Mouse (Mus musculus) heart, embryonic 10.5 days (tissue): ENCODE measurements around the gene Tcf7l2. TPM values are rescaled to one million over a fixed set of nuclear protein-coding genes. Genes with fewer than 3 reads are reported as not detected.
A peak's percentile ranks its signal among the peaks of the same experiment; 100 is the strongest.

Source experiments
- DNase-seq: peaks from one replicate; pipeline ENCODE4 v3.0.0-alpha.2; 2017; ENCODE audit warnings: low spot score
- H3K27ac ChIP-seq: fragments of 300-500 bp; sonication (generic); 2 replicates; pipeline ENCODE4 v1.5.1; 2016; ENCODE audit warnings: mild to moderate bottlenecking
- H3K27me3 ChIP-seq: fragments of 300-500 bp; sonication (generic); 2 replicates; pipeline ENCODE4 v1.6.1; 2016; ENCODE audit warnings: mild to moderate bottlenecking; ENCODE audit not compliant: poor library complexity, insufficient read depth, severe bottlenecking
- H3K36me3 ChIP-seq: fragments of 300-500 bp; sonication (generic); 2 replicates; pipeline ENCODE4 v1.6.1; 2016; ENCODE audit warnings: mild to moderate bottlenecking, moderate library complexity
- H3K4me1 ChIP-seq: fragments of 300-500 bp; sonication (generic); 2 replicates; pipeline ENCODE4 v1.6.1; 2016; ENCODE audit warnings: mild to moderate bottlenecking
- H3K4me3 ChIP-seq: fragments of 300-500 bp; sonication (generic); 2 replicates; pipeline ENCODE4 v1.5.1; 2016; ENCODE audit warnings: mild to moderate bottlenecking, moderate library complexity
- H3K9me3 ChIP-seq: fragments of 300-500 bp; sonication (generic); 2 replicates; pipeline ENCODE4 v1.6.1; 2016; ENCODE audit warnings: mild to moderate bottlenecking, moderate library complexity
- WGBS: fragments of 180-500 bp; shearing (Covaris S2); methylation state at CpG from one replicate; pipeline ENCODE4 v1.1.7; 2016; 5-methylcytosine and 5-hydroxymethylcytosine counted together
- polyA plus RNA-seq: library from polyadenylated mRNA; unstranded; fragments of >200 nt; fragmentation: Nextera tagmentation; extraction: Ambion mirVana; gene quantifications from 2 replicates; pipeline ENCODE4 v1.2.1, GENCODE M21; 2016

Tcf7l2 gene
- polyA plus RNA-seq, 1 experiment from 2014 or later: 61.8 TPM

DNA sequence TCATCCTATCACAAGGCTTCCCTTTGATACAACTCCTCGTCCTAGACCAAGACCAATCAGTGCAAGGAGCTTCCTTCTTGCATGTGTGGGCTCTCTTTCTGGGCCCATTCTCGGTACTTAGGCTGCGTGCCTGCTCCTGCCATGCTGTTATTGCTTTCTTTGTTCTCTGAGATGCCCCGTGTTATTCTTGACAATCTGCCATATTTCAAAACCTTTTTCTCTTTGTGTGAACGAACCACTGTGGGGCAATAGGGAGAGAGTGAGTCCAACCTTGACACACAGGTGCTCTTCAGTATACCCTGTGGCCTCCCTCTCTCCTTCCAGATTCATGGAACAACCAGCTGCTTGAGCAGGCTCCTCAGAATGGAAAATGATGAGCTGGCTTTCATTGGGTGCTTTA is 30.8 kb upstream of the Tcf7l2 start:
- WGBS: 82% methylated on average over 5 of the region's 5 CpGs
- Histone ChIP-seq H3K27me3 (no peaks in the 10 kb centered on the region; the same call in 1 of the 2 replicates), H3K27ac (no peak overlapping the region), H3K36me3 (no peaks in the 10 kb centered on the region), H3K9me3 (no peaks in the 10 kb centered on the region), H3K4me3 (no peak overlapping the region), H3K4me1 (peaks cover 13% of the 10 kb centered on the region; the same call in 1 of the 2 replicates)
- no peak for DNase-seq

DNA sequence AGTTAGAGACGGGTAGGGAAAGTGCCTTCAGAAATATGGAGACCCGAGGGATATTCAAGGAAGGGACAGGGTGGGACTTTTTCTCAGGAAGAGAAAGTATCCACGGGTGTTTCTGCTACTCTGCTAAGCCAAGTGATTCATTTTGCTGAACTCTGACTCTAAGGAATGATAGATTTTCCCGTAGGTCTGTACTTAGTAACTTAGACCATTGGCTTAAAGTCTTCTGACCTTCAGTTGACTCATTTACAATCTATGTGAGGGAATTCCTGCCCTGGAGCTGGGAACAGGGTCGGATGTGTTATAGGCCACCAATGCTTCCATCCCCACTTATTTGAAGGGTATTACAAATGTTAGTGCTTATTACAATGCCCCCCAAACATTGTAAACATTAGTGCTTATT is 29.9 kb upstream of the Tcf7l2 start:
- no peak overlapping the region for H3K27ac ChIP-seq
- H3K4me3 ChIP-seq: no peak overlapping the region
- peaks cover 13% of the 10 kb centered on the region; the same call in 1 of the 2 replicates for H3K4me1 ChIP-seq
- WGBS: 74% methylated on average over 5 of the region's 5 CpGs
- H3K36me3 ChIP-seq: no peaks in the 10 kb centered on the region
- no peaks in the 10 kb centered on the region; the same call in 1 of the 2 replicates for H3K27me3 ChIP-seq
- H3K9me3 ChIP-seq: no peaks in the 10 kb centered on the region
- no peak for DNase-seq

GRCm38 (mm10) chr19:55712678-55713077 is 28.9 kb upstream of the Tcf7l2 start:
- Histone ChIP-seq H3K36me3 (no peaks in the 10 kb centered on the region), H3K27ac (no peak overlapping the region), H3K4me3 (no peak overlapping the region), H3K4me1 (peaks cover 13% of the 10 kb centered on the region; the same call in 1 of the 2 replicates), H3K9me3 (no peaks in the 10 kb centered on the region), H3K27me3 (no peaks in the 10 kb centered on the region)
- DNase-seq: no peak
- WGBS: 67% methylated on average over 2 of the region's 2 CpGs

GRCm38 (mm10) chr19:55714015-55714414 is 27.6 kb upstream of the Tcf7l2 start:
- Histone ChIP-seq H3K27me3 (no peaks in the 10 kb centered on the region), H3K9me3 (no peaks in the 10 kb centered on the region), H3K4me3 (no peak overlapping the region), H3K36me3 (no peaks in the 10 kb centered on the region), H3K27ac (no peak overlapping the region), H3K4me1 (peaks cover 13% of the 10 kb centered on the region; the same call in 1 of the 2 replicates)
- DNase-seq: no peak
- 67% methylated on average over 4 of the region's 4 CpGs for WGBS

DNA sequence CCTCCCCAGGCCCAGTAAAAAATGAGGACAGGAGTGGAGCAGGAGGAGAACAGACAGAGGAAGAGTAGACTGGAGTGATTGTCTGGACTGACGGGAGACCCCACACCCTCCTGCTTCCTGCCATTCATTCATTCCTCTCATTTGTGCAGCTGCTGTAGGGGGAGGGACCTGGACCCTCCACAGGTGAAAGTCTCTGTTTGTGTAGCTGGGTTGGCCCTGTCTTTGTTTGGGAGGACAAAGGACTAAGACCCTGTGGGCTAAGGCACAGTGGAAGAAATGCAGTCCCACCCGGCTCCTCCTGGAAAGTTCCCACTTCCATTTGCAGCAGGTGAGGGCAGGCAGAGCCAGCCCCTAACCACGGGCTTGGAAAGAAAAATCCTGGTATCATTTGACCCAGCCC is 27.0 kb upstream of the Tcf7l2 start:
- Histone ChIP-seq H3K4me3 (no peak overlapping the region), H3K27ac (no peak overlapping the region), H3K9me3 (no peaks in the 10 kb centered on the region), H3K27me3 (no peaks in the 10 kb centered on the region), H3K36me3 (no peaks in the 10 kb centered on the region), H3K4me1 (peaks cover 13% of the 10 kb centered on the region; the same call in 1 of the 2 replicates)
- no peak for DNase-seq
- 54% methylated on average over 3 of the region's 3 CpGs for WGBS

GRCm38 (mm10) chr19:55719083-55719482 is 22.5 kb upstream of the Tcf7l2 start:
- Histone ChIP-seq H3K27ac (no peak overlapping the region), H3K36me3 (no peaks in the 10 kb centered on the region), H3K4me1 (peaks cover 26% of the 10 kb centered on the region), H3K9me3 (no peaks in the 10 kb centered on the region), H3K27me3 (no peaks in the 10 kb centered on the region), H3K4me3 (no peak overlapping the region)
- no peak for DNase-seq
- 67% methylated on average over 6 of the region's 6 CpGs for WGBS

- WGBS: 78% methylated on average over 20 of the region's 20 CpGs
- Histone ChIP-seq H3K9me3 (no peaks in the 10 kb centered on the region), H3K27me3 (no peaks in the 10 kb centered on the region), H3K4me1 (peaks cover 20% of the 10 kb centered on the region), H3K36me3 (no peaks in the 10 kb centered on the region), H3K27ac (no peak overlapping the region), H3K4me3 (no peak overlapping the region)
- DNase-seq: no peak
Observed at GRCm38 (mm10) chr19:55719524-55720408, 21.9 kb upstream of the Tcf7l2 start.

DNA sequence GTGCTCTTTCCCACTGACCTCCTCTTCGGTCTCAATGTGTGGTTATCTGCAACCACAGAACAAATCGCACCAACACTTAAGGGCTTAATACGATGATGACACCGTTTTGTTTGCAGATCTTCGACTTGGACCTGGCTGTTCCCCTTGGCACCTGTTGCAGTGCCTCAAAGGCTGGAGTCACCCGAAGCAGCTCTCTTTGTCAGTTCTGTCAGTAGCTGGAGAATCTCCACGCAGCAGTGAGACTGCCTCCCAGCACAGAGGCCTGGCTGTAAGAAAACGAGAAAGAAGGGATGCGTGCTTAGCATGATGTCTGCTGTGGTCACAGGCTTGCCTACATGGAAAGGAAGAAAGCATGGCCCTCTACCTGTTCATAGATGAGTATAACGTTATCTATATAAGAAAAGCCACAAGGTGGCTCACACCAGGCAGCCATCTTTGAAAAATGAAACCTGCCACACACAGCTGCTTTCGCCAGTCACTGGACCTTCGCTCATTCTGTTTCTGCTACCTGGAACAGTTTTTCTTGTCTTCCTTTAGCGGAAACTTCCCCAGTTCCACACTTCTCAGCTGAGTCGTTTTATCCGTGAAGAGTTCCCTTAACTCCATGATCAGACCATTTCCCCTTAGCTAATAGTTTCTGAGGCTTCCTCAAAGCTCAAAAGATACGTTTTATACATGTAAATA is 21.1 kb upstream of the Tcf7l2 start:
- WGBS: 75% methylated on average over 16 of the region's 16 CpGs

GRCm38 (mm10) chr19:55722376-55722775 is 19.2 kb upstream of the Tcf7l2 start:
- no peak for DNase-seq
- Histone ChIP-seq H3K27ac (peak overlapping the region; percentile 60), H3K9me3 (no peaks in the 10 kb centered on the region), H3K4me1 (peaks cover 17% of the 10 kb centered on the region), H3K36me3 (no peaks in the 10 kb centered on the region), H3K4me3 (no peak overlapping the region), H3K27me3 (no peaks in the 10 kb centered on the region)
- 15% methylated on average over 6 of the region's 6 CpGs for WGBS

More for the DNA sequence above, 21.1 kb upstream of the Tcf7l2 start:
- Histone ChIP-seq H3K9me3 (no peaks in the 10 kb centered on the region), H3K27ac (no peak overlapping the region), H3K4me3 (no peak overlapping the region), H3K36me3 (no peaks in the 10 kb centered on the region), H3K27me3 (no peaks in the 10 kb centered on the region), H3K4me1 (peaks cover 17% of the 10 kb centered on the region)
- DNase-seq: no peak

DNA sequence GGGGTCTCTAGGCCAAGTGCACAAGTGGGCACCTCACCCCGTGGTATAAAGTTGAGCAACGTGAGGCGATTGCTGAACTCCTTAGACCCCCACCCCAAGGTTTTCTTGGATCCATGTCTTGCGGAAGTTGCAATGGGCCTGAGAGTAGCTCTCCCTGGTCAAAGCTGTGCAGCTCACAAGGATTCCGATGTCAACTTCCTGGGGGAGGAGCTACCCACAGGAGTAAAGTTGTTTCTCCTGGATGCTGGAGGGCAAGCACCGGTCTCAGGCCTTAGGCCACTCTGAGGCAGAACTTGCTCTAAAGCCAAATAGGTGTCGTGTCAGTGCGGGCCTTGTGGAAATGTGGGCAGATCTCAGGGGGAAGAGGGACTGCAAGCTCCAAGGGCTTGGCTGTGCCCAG is 12.2 kb upstream of the Tcf7l2 start:
- Histone ChIP-seq H3K4me1 (peaks cover 9% of the 10 kb centered on the region), H3K27ac (no peak overlapping the region), H3K27me3 (no peaks in the 10 kb centered on the region), H3K4me3 (no peak overlapping the region), H3K9me3 (no peaks in the 10 kb centered on the region), H3K36me3 (no peaks in the 10 kb centered on the region)
- WGBS: 75% methylated on average over 8 of the region's 8 CpGs
- no peak for DNase-seq

DNA sequence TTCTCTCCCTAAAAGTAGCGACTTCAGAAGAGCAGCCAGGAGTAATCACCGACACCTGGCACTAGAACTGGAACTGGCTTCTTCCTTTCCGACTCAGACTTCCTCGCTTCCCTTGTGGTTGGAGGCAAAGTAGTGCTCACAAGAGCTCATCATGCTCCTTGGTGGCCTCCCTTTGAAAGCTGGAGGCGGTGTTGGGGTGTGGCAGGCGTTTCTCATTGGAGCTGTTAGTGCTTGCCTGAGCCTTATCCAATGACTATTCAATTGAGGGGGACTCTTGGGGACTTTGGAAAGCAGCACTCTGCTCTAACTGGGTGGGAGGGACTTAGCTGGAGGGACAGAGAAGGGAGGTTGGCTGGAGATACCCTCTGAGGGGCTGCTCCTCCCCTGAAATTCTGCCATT is 9.1 kb upstream of the Tcf7l2 start:
- H3K4me1 ChIP-seq: peaks cover 9% of the 10 kb centered on the region
- H3K27me3 ChIP-seq: no peaks in the 10 kb centered on the region
- no peak overlapping the region for H3K4me3 ChIP-seq
- 0 out of 2 replicates have a peak overlapping the region, but pooled peaks have one; percentile 29 for H3K27ac ChIP-seq
- H3K9me3 ChIP-seq: no peaks in the 10 kb centered on the region
- 40% methylated on average over 6 of the region's 6 CpGs for WGBS
- H3K36me3 ChIP-seq: no peaks in the 10 kb centered on the region
- peak; percentile 88 for DNase-seq

DNA sequence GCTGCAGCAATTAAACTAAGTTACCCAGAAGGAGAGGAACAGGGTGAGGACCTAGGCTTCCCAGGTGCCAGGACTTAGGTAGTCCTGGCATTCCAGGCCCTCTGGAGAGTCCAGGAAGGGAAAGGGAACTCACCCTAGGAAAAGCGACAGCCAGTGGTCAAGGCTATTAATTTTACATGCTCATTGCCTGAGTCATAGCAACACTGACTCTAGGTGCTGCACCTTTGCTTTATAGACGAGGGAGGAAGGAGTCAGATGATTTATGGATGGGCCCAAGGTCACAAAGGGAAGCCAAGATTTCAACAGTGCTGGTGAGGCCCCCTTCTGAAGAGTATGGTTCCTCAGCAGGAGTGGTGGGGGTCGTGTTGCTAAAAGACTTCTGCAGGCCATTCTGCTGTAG is 8.6 kb upstream of the Tcf7l2 start:
- Histone ChIP-seq H3K4me3 (no peak overlapping the region), H3K27me3 (no peaks in the 10 kb centered on the region), H3K27ac (peak overlapping the region; percentile 52; the same call in 1 of the 2 replicates), H3K9me3 (no peaks in the 10 kb centered on the region), H3K36me3 (no peaks in the 10 kb centered on the region), H3K4me1 (peaks cover 9% of the 10 kb centered on the region)
- WGBS: 50% methylated on average over 3 of the region's 3 CpGs
- DNase-seq: no peak

- no peak overlapping the region for H3K4me3 ChIP-seq
- peaks cover 14% of the 10 kb centered on the region for H3K4me1 ChIP-seq
- WGBS: 56% methylated on average over 6 of the region's 6 CpGs
- no peak for DNase-seq
- no peaks in the 10 kb centered on the region for H3K9me3 ChIP-seq
- H3K27ac ChIP-seq: no peak overlapping the region
- H3K27me3 ChIP-seq: no peaks in the 10 kb centered on the region
- H3K36me3 ChIP-seq: no peaks in the 10 kb centered on the region
Observed at GRCm38 (mm10) chr19:55736016-55736415, 5.6 kb upstream of the Tcf7l2 start.
